Mouse (Mus musculus): ENCODE measurements around the gene Msantd1.
"Not testable (repeated sequence)": the region's sequence is repeated elsewhere in the genome, so short reads cannot be mapped to it uniquely, and the experiment has no call there.

Gene Msantd1

GRCm38 (mm10) chr5:34907910-34908725 lies at the start of gene Msantd1:
Gene Msantd1 (plus strand): TSS chr5:34908012.
- no peak for DNase-seq (ENCODE audit: low spot score)

GRCm38 (mm10) chr5:34865367-34865766 lies 42.4 kb upstream of the Msantd1 start:
- no peak for DNase-seq (ENCODE audit: low spot score)

- DNase-seq (ENCODE audit: low spot score): not testable (repeated sequence)
Observed at GRCm38 (mm10) chr5:34880307-34880706, 27.5 kb upstream of the Msantd1 start.

GRCm38 (mm10) chr5:34881023-34881422 lies 26.8 kb upstream of the Msantd1 start:
- DNase-seq (ENCODE audit: low spot score): no peak

- DNase-seq (ENCODE audit: low spot score): no peak
Observed at GRCm38 (mm10) chr5:34885250-34885649, 22.6 kb upstream of the Msantd1 start.

- DNase-seq (ENCODE audit: low spot score): no peak
Observed at GRCm38 (mm10) chr5:34889252-34889651, 18.6 kb upstream of the Msantd1 start.

- DNase-seq (ENCODE audit: low spot score): no peak
Observed at GRCm38 (mm10) chr5:34896697-34897453, 10.9 kb upstream of the Msantd1 start.

- DNase-seq (ENCODE audit: low spot score): no peak
Observed at GRCm38 (mm10) chr5:34899787-34900469, 7.9 kb upstream of the Msantd1 start.

- DNase-seq (ENCODE audit: low spot score): no peak
Observed at GRCm38 (mm10) chr5:34902371-34902770, 5.4 kb upstream of the Msantd1 start.

GRCm38 (mm10) chr5:34902811-34903385 lies 4.9 kb upstream of the Msantd1 start:
- DNase-seq (ENCODE audit: low spot score): peak; percentile 31

- no peak for DNase-seq (ENCODE audit: low spot score)
Observed at GRCm38 (mm10) chr5:34904412-34904811, 3.4 kb upstream of the Msantd1 start.

GRCm38 (mm10) chr5:34907230-34907629 lies 582 bp upstream of the Msantd1 start:
- DNase-seq (ENCODE audit: low spot score): no peak

GRCm38 (mm10) chr5:34908726-34909633 lies 1.2 kb downstream of the Msantd1 start:
- DNase-seq (ENCODE audit: low spot score): no peak

GRCm38 (mm10) chr5:34909634-34910503 lies 2.1 kb downstream of the Msantd1 start:
- no peak for DNase-seq (ENCODE audit: low spot score)

GRCm38 (mm10) chr5:34910504-34910815 lies 2.6 kb downstream of the Msantd1 start:
- DNase-seq (ENCODE audit: low spot score): no peak

- peak; percentile 27 for DNase-seq (ENCODE audit: low spot score)
Observed at GRCm38 (mm10) chr5:34915801-34916200, 8.0 kb downstream of the Msantd1 start.

GRCm38 (mm10) chr5:34917234-34917655 lies 9.4 kb downstream of the Msantd1 start:
- no peak for DNase-seq (ENCODE audit: low spot score)

GRCm38 (mm10) chr5:34918785-34919184 lies 11.0 kb downstream of the Msantd1 start:
- DNase-seq (ENCODE audit: low spot score): no peak

GRCm38 (mm10) chr5:34922531-34922930 lies 14.7 kb downstream of the Msantd1 start:
- no peak for DNase-seq (ENCODE audit: low spot score)

- no peak for DNase-seq (ENCODE audit: low spot score)
Observed at GRCm38 (mm10) chr5:34923920-34924319, 16.1 kb downstream of the Msantd1 start.
